8 mouse cellular contexts compared by ENCODE assay signal in genomic region chr8:46208354-46208753, GRCm38 (mm10). TPM values are rescaled to one million over a fixed set of nuclear protein-coding genes. Genes with fewer than 3 reads are reported as not detected.
DNase-seq lines count a peak whose midpoint lies in the region; ATAC-seq and TF ChIP-seq lines count a peak whose summit lies in the region.

No protein-coding gene starts in this region.

- H3K27me3 ChIP-seq in lung, embryonic 15.5 days, result no peaks in the 10 kb centered on the region
- no peaks in the 10 kb centered on the region for H3K27me3 ChIP-seq in lung, postnatal 0 days (replicated peaks; ENCODE audit: insufficient read depth, low read length)
- H3K27me3 ChIP-seq in heart, embryonic 10.5 days (ENCODE audit: insufficient read depth, poor library complexity, severe bottlenecking), result no peaks in the 10 kb centered on the region

- DNase-seq in lung, postnatal 0 days (ENCODE audit: low spot score), result no peak
- DNase-seq in heart, embryonic 10.5 days (ENCODE audit: low spot score), result no peak
- DNase-seq in layer of hippocampus, postnatal 14 days (ENCODE audit: low spot score in 2 of 2), result peak; percentile 52 to 65
- no peak for DNase-seq in urinary bladder, postnatal 4 days (ENCODE audit: low spot score in 2 of 2)

- no peak for TF ChIP-seq EP300 in lung, postnatal 0 days (IDR thresholded peaks at IDR 0.05)

- TF ChIP-seq POLR2A in cortical plate, adult 2 months (IDR thresholded peaks at IDR 0.05; ENCODE audit: extremely low read depth, insufficient read depth, low read length), result 0 out of 2 replicates have a peak, but pooled peaks have one; percentile 7
- no peak for TF ChIP-seq POLR2A in olfactory bulb, adult 2 months (IDR thresholded peaks at IDR 0.05; ENCODE audit: insufficient read depth, low read depth, low read length)

- TF ChIP-seq CTCF in lung, postnatal 0 days (IDR thresholded peaks at IDR 0.05), result no peak
- no peak for TF ChIP-seq CTCF in cortical plate, adult 2 months (IDR thresholded peaks at IDR 0.05; ENCODE audit: extremely low read depth, insufficient read depth, low read length)
- no peak for TF ChIP-seq CTCF in olfactory bulb, adult 2 months (IDR thresholded peaks at IDR 0.05; ENCODE audit: insufficient read depth, low read depth, low read length)

- ATAC-seq in lung, embryonic 15.5 days (ENCODE audit: borderline replicate concordance, extremely low read depth, low FRiP score, low TSS enrichment), result no peak
- no peak for ATAC-seq in lung, postnatal 0 days
- ATAC-seq in erythroblast, adult 5-6 weeks (replicated peaks; ENCODE audit: low FRiP score, poor library complexity, severe bottlenecking), result no peak

- H3K9me3 ChIP-seq in lung, embryonic 15.5 days, result no peaks in the 10 kb centered on the region
- H3K9me3 ChIP-seq in lung, postnatal 0 days (ENCODE audit: low read length), result no peaks in the 10 kb centered on the region
- no peaks in the 10 kb centered on the region for H3K9me3 ChIP-seq in heart, embryonic 10.5 days

- peaks cover 51% of the 10 kb centered on the region for H3K36me3 ChIP-seq in lung, embryonic 15.5 days
- H3K36me3 ChIP-seq in lung, postnatal 0 days (ENCODE audit: insufficient read depth, low read length), result peaks cover 10% of the 10 kb centered on the region
- peaks cover 61% of the 10 kb centered on the region for H3K36me3 ChIP-seq in heart, embryonic 10.5 days

- no peak overlapping the region for H3K27ac ChIP-seq in lung, embryonic 15.5 days
- H3K27ac ChIP-seq in lung, postnatal 0 days (ENCODE audit: low read length), result no peak overlapping the region
- H3K27ac ChIP-seq in cortical plate, adult 2 months (ENCODE audit: insufficient read depth, low read length), result no peak overlapping the region
- peak overlapping the region; percentile 98 for H3K27ac ChIP-seq in heart, embryonic 10.5 days
- no peak overlapping the region for H3K27ac ChIP-seq in olfactory bulb, adult 2 months (ENCODE audit: insufficient read depth, low read depth, low read length)

- H3K4me1 ChIP-seq in lung, embryonic 15.5 days, result peaks cover 26% of the 10 kb centered on the region
- H3K4me1 ChIP-seq in lung, postnatal 0 days (ENCODE audit: insufficient read depth, low read depth, low read length), result peaks cover 9% of the 10 kb centered on the region; the same call in 1 of the 2 replicates
- H3K4me1 ChIP-seq in cortical plate, adult 2 months (ENCODE audit: control insufficient read depth, insufficient read depth, low read length), result peaks cover 1% of the 10 kb centered on the region; the same call in 1 of the 2 replicates
- peaks cover 44% of the 10 kb centered on the region for H3K4me1 ChIP-seq in heart, embryonic 10.5 days
- H3K4me1 ChIP-seq in olfactory bulb, adult 2 months (ENCODE audit: control insufficient read depth, insufficient read depth, low read length), result peaks cover 15% of the 10 kb centered on the region

- peak overlapping the region; percentile 79; the same call in 1 of the 2 replicates for H3K4me2 ChIP-seq in lung, embryonic 15.5 days
- H3K4me2 ChIP-seq in lung, postnatal 0 days (replicated peaks; ENCODE audit: low read depth, low read length), result no peak overlapping the region

- 62% methylated on average over 12 of the region's 12 CpGs for WGBS in lung, embryonic 15.5 days
- WGBS in lung, postnatal 0 days, result 60% methylated on average over 12 of the region's 12 CpGs
- 67% methylated on average over 12 of the region's 12 CpGs for WGBS in heart, embryonic 10.5 days
- 12% methylated on average over 12 of the region's 12 CpGs for WGBS in olfactory bulb, adult 2 months

- no peak overlapping the region for H3K9ac ChIP-seq in lung, embryonic 15.5 days
- no peak overlapping the region for H3K9ac ChIP-seq in lung, postnatal 0 days (replicated peaks; ENCODE audit: low read depth)

- H3K4me3 ChIP-seq in lung, embryonic 15.5 days, result peak overlapping the region; percentile 84
- H3K4me3 ChIP-seq in lung, postnatal 0 days (ENCODE audit: low read depth, low read length), result no peak overlapping the region
- peak overlapping the region; percentile 98 for H3K4me3 ChIP-seq in cortical plate, adult 2 months (ENCODE audit: insufficient read depth, low read length)
- peak overlapping the region; percentile 95 for H3K4me3 ChIP-seq in heart, embryonic 10.5 days
- peak overlapping the region; percentile 41 for H3K4me3 ChIP-seq in olfactory bulb, adult 2 months (ENCODE audit: insufficient read depth, low read depth, low read length)

RNA-seq across cellular contexts. Expression of gene Slc25a4, which starts 2.7 kb away (rescaled TPM):
- 450 and 462 TPM in 2 replicates for polyA plus RNA-seq in lung, embryonic 15.5 days (2015; fragmentation: Nextera tagmentation; extraction: Ambion mirVana)
- polyA plus RNA-seq in lung, postnatal 0 days (2015; fragmentation: Nextera tagmentation; extraction: Ambion mirVana), result 292 and 307 TPM in 2 replicates
- 660 and 673 TPM in 2 replicates for polyA plus RNA-seq in cortical plate, adult 2 months (2012; rRNA removed)
- 1,300 and 1,795 TPM in 2 replicates for polyA plus RNA-seq in heart, embryonic 10.5 days (2016; fragmentation: Nextera tagmentation; extraction: Ambion mirVana)
- 100 to 1,000 TPM; 684 to 686 TPM for total RNA-seq in layer of hippocampus, postnatal 14 days (2021)
- polyA plus RNA-seq in olfactory bulb, adult 2 months (2012; ENCODE audit: insufficient read depth, insufficient read length, low replicate concordance, missing spikeins), result 159 and 241 TPM in 2 replicates
- total RNA-seq in erythroblast, adult 5-6 weeks (2015; ENCODE audit: low replicate concordance), result 10.7 and 12.9 TPM in 2 replicates
- 10.6 and 15.1 TPM in 2 replicates for total RNA-seq in erythroblast, adult 5-6 weeks (2017; ENCODE audit: low replicate concordance)

RNA-seq across cellular contexts. Expression of gene Snx25, which starts 56.4 kb away (rescaled TPM):
- 8.1 and 9.7 TPM in 2 replicates for polyA plus RNA-seq in lung, embryonic 15.5 days (2015; fragmentation: Nextera tagmentation; extraction: Ambion mirVana)
- polyA plus RNA-seq in lung, postnatal 0 days (2015; fragmentation: Nextera tagmentation; extraction: Ambion mirVana), result 34.5 and 35.2 TPM in 2 replicates
- polyA plus RNA-seq in cortical plate, adult 2 months (2012; rRNA removed), result 26.6 and 28.9 TPM in 2 replicates
- 2.3 and 3.7 TPM in 2 replicates for polyA plus RNA-seq in heart, embryonic 10.5 days (2016; fragmentation: Nextera tagmentation; extraction: Ambion mirVana)
- 10 to 100 TPM; 43.8 to 44.3 TPM for total RNA-seq in layer of hippocampus, postnatal 14 days (2021)
- not detected in 2 replicates for polyA plus RNA-seq in olfactory bulb, adult 2 months (2012; ENCODE audit: insufficient read depth, insufficient read length, low replicate concordance, missing spikeins)
- 6.9 and 8.4 TPM in 2 replicates for total RNA-seq in erythroblast, adult 5-6 weeks (2015; ENCODE audit: low replicate concordance)
- total RNA-seq in erythroblast, adult 5-6 weeks (2017; ENCODE audit: low replicate concordance), result 4.3 and 10.1 TPM in 2 replicates

RNA-seq across cellular contexts. Expression of gene Cfap97, which starts 56.8 kb away (rescaled TPM):
- 25.9 and 26.5 TPM in 2 replicates for polyA plus RNA-seq in lung, embryonic 15.5 days (2015; fragmentation: Nextera tagmentation; extraction: Ambion mirVana)
- polyA plus RNA-seq in lung, postnatal 0 days (2015; fragmentation: Nextera tagmentation; extraction: Ambion mirVana), result 25.8 and 29.5 TPM in 2 replicates
- 14.8 and 15.3 TPM in 2 replicates for polyA plus RNA-seq in cortical plate, adult 2 months (2012; rRNA removed)
- 18.0 and 20.8 TPM in 2 replicates for polyA plus RNA-seq in heart, embryonic 10.5 days (2016; fragmentation: Nextera tagmentation; extraction: Ambion mirVana)
- total RNA-seq in layer of hippocampus, postnatal 14 days (2021), result 10 to 100 TPM; 20.4 to 22.3 TPM
- polyA plus RNA-seq in olfactory bulb, adult 2 months (2012; ENCODE audit: insufficient read depth, insufficient read length, low replicate concordance, missing spikeins), result not detected in 2 replicates
- 14.6 and 15.4 TPM in 2 replicates for total RNA-seq in erythroblast, adult 5-6 weeks (2015; ENCODE audit: low replicate concordance)
- total RNA-seq in erythroblast, adult 5-6 weeks (2017; ENCODE audit: low replicate concordance), result 5.0 and 5.3 TPM in 2 replicates

Comparison
In these comparisons a context has a peak if more than half of its experiments do, and no peak if none do; other contexts are left out.
1. DNase-seq: peak in layer of hippocampus, postnatal 14 days (2 of 2); none in lung, postnatal 0 days (single experiment), heart, embryonic 10.5 days (single experiment) and urinary bladder, postnatal 4 days (0 of 2).